Mouse (Mus musculus) intestine, embryonic 16.5 days (tissue): ENCODE data around the gene Armh1. TPM values are rescaled to one million over a fixed set of nuclear protein-coding genes. Genes with fewer than 3 reads are reported as not detected.

Source experiments
- polyA plus RNA-seq: library from polyadenylated mRNA; unstranded; fragments of >200 nt; fragmentation: Nextera tagmentation; extraction: Ambion mirVana; gene quantifications from 2 replicates; pipeline ENCODE4 v1.2.1, GENCODE M21; 2015

Armh1 gene
- polyA plus RNA-seq, 1 experiment from 2014 or later = 0.40 TPM

Other genes starting within 250 kb of the Armh1 start
- gene Eif2b3, start 232.7 kb downstream of the Armh1 start, polyA plus RNA-seq = 26.8 and 31.4 TPM in 2 replicates
- gene Ptch2, start 156.1 kb downstream of the Armh1 start, polyA plus RNA-seq = 6.2 and 6.4 TPM in 2 replicates
- 3.9 and 4.8 TPM in 2 replicates for gene Btbd19, start 126.4 kb downstream of the Armh1 start, polyA plus RNA-seq
- not detected in 2 replicates for gene Tctex1d4, start 125.3 kb downstream of the Armh1 start, polyA plus RNA-seq
- gene Plk3, start 118.2 kb downstream of the Armh1 start, polyA plus RNA-seq = 2.5 and 4.1 TPM in 2 replicates
- 811 and 851 TPM in 2 replicates for gene Rps8, start 95.9 kb downstream of the Armh1 start, polyA plus RNA-seq
- gene Kif2c, start 69.5 kb downstream of the Armh1 start, polyA plus RNA-seq = 35.9 and 41.3 TPM in 2 replicates
- gene Tmem53, start 174 bp downstream of the Armh1 start, polyA plus RNA-seq = 11.2 and 11.8 TPM in 2 replicates
- gene Rnf220, start 244.9 kb upstream of the Armh1 start, polyA plus RNA-seq = 49.0 and 55.4 TPM in 2 replicates